Mouse (Mus musculus) neural tube, embryonic 14.5 days (tissue): Measurements from ENCODE around the gene Amelx. TPM values are rescaled to one million over a fixed set of nuclear protein-coding genes. Genes with fewer than 3 reads are reported as not detected.

Source experiments
- ATAC-seq: fragments of 200-750 bp; cut with Nextera tagmentation; 2 replicates; pipeline ENCODE4 v1.8.0; 2017; ENCODE audit warnings: low read depth, mild to moderate bottlenecking, moderate TSS enrichment, moderate library complexity
- H3K27ac ChIP-seq: fragments of 300-500 bp; sonication (generic); 2 replicates; pipeline ENCODE4 v1.5.1; 2014; ENCODE audit warnings: low read depth, mild to moderate bottlenecking, control low read depth, low read length, moderate library complexity, mixed read lengths
- H3K27me3 ChIP-seq: fragments of 300-500 bp; sonication (generic); 2 replicates; pipeline ENCODE4 v1.6.1; 2014; ENCODE audit warnings: low read length; ENCODE audit not compliant: control insufficient read depth, insufficient read depth
- H3K36me3 ChIP-seq: fragments of 300-500 bp; sonication (generic); 2 replicates; pipeline ENCODE4 v1.6.1; 2014; ENCODE audit warnings: low read length, mixed read lengths; ENCODE audit not compliant: control insufficient read depth, insufficient read depth
- H3K4me1 ChIP-seq: fragments of 300-500 bp; sonication (generic); 2 replicates; pipeline ENCODE4 v1.6.1; 2014; ENCODE audit warnings: low read length; ENCODE audit not compliant: control insufficient read depth, insufficient read depth
- H3K4me2 ChIP-seq: fragments of 300-500 bp; sonication (generic); 2 replicates; pipeline ENCODE4 v1.6.1; 2014; ENCODE audit warnings: mild to moderate bottlenecking, low read depth, low read length, control low read depth
- H3K4me3 ChIP-seq: fragments of 300-500 bp; sonication (generic); 2 replicates; pipeline ENCODE4 v1.5.1; 2014; ENCODE audit warnings: low read depth, low read length, control low read depth, mixed read lengths
- H3K9ac ChIP-seq: fragments of 300-500 bp; sonication (generic); replicated peaks from 2 replicates; pipeline ENCODE4 v1.6.1; 2014; ENCODE audit warnings: low read depth, mild to moderate bottlenecking, control low read depth, low read length, mixed read lengths
- H3K9me3 ChIP-seq: fragments of 300-500 bp; sonication (generic); 2 replicates; pipeline ENCODE4 v1.6.1; 2016; ENCODE audit warnings: low read length; ENCODE audit not compliant: control insufficient read depth
- WGBS: fragments of 180-500 bp; shearing (Covaris S2); extraction: QIAGEN DNeasy Blood & Tissue Kit; methylation state at CpG from one replicate; pipeline ENCODE4 v1.1.7; 2014; 5-methylcytosine and 5-hydroxymethylcytosine counted together
- polyA plus RNA-seq: library from polyadenylated mRNA; unstranded; fragments of >200 nt; fragmentation: Nextera tagmentation; extraction: Ambion mirVana; gene quantifications from 2 replicates; pipeline ENCODE4 v1.2.1, GENCODE M21; 2014

Gene Amelx
- polyA plus RNA-seq, 1 experiment from 2014 or later: not detected

- Histone ChIP-seq H3K4me2 (no peak overlapping the region), H3K36me3 (no peaks in the 10 kb centered on the region), H3K9me3 (no peaks in the 10 kb centered on the region), H3K4me3 (no peak overlapping the region), H3K9ac (no peak overlapping the region), H3K27me3 (no peaks in the 10 kb centered on the region), H3K27ac (no peak overlapping the region), H3K4me1 (no peaks in the 10 kb centered on the region)
- no peak for ATAC-seq
- 90% methylated on average over 9 of the region's 9 CpGs for WGBS
Measured at GRCm38 (mm10) chrX:169140467-169140866, 46.5 kb downstream of the Amelx start.

DNA sequence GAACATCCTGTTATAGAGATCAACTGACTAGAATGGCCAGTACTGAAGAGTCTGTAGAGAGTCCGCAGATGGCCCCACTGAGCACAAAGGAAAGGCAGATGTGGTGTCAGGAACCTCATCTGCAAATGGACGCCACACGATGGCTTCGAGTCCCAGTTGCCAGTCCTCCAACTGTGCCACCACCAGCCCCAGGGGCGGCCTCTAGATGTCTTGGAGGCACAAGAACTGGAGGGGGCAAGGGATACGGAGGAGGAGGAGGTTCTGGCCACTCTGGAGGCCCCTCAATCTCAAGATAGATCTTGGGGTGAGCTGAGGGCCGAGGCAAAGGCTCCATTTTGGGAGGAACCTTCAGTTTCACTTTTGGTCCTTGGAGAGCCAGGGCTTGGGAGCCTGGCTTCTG is 47.2 kb downstream of the Amelx start:
- WGBS: 86% methylated on average over 7 of the region's 7 CpGs
- ATAC-seq: no peak
- Histone ChIP-seq H3K4me3 (no peak overlapping the region), H3K27ac (no peak overlapping the region), H3K9ac (no peak overlapping the region), H3K27me3 (no peaks in the 10 kb centered on the region), H3K9me3 (no peaks in the 10 kb centered on the region), H3K4me1 (no peaks in the 10 kb centered on the region), H3K36me3 (no peaks in the 10 kb centered on the region), H3K4me2 (no peak overlapping the region)

Other genes with a start within 250 kb of the Amelx start
- gene Hccs, start 133.2 kb upstream of the Amelx start, polyA plus RNA-seq: 42.1 and 42.9 TPM in 2 replicates